Mouse (Mus musculus): ENCODE measurements around the gene Dnttip1. TPM values are rescaled to one million over a fixed set of nuclear protein-coding genes. Genes with fewer than 3 reads are reported as not detected.

The Dnttip1 gene
- polyA plus RNA-seq, 1 experiment from 2014 or later, result 51.0 TPM

DNA sequence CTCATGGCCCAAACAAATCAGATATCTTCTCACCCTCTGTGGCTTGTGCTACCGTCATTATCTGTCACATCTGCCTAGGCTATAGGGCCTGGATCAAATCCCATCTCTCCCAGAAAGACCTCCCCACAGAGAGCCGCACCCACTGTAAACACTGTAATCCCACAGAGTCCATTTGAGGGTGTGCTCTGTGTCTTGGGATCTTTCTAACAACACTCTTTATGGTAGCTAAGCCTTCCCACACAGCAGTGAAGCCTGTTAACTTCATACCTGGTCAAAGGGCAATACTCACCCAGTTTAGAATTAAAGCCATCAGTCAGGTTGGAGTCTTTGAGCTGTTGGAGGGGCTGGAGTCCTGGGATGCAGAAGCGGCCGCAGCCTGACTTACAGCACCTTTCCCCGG lies 14.1 kb upstream of the Dnttip1 start:
- 64% methylated on average over 5 of the region's 5 CpGs for WGBS
- Histone ChIP-seq H3K4me2 (no peak overlapping the region), H3K27ac (no peak overlapping the region), H3K4me3 (no peak overlapping the region), H3K4me1 (replicated peaks) (no peaks in the 10 kb centered on the region), H3K9ac (no peak overlapping the region), H3K9me3 (replicated peaks) (no peaks in the 10 kb centered on the region), H3K36me3 (no peaks in the 10 kb centered on the region), H3K27me3 (no peaks in the 10 kb centered on the region)
- ATAC-seq (replicated peaks; ENCODE audit: insufficient number of reproducible peaks, insufficient read depth, low FRiP score, low read depth), result no peak

DNA sequence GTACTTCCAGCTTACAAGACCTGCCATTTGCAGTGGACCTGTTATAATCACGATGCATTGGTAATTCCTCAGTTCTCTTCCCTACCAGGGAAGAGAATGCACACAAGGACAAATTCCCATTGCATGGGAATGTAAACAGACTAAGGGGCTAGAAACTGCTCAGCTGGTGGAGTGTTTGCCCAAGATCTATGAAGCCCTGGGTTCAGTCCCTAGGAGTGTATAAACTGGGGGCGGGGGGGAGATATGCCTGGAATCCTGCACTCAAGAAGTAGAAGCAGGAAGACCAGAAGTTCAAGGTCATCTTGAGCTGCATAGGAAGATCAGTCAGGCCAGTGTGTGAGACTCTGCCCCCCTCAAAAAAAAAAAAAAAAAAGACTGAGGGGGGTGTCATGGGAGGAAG lies 12.5 kb upstream of the Dnttip1 start:
- Histone ChIP-seq H3K4me1 (replicated peaks) (no peaks in the 10 kb centered on the region), H3K27ac (no peak overlapping the region), H3K36me3 (no peaks in the 10 kb centered on the region), H3K27me3 (no peaks in the 10 kb centered on the region), H3K4me3 (no peak overlapping the region), H3K9ac (no peak overlapping the region), H3K4me2 (no peak overlapping the region), H3K9me3 (replicated peaks) (no peaks in the 10 kb centered on the region)
- 68% methylated on average over 2 of the region's 2 CpGs for WGBS
- ATAC-seq (replicated peaks; ENCODE audit: insufficient number of reproducible peaks, insufficient read depth, low FRiP score, low read depth), result no peak

DNA sequence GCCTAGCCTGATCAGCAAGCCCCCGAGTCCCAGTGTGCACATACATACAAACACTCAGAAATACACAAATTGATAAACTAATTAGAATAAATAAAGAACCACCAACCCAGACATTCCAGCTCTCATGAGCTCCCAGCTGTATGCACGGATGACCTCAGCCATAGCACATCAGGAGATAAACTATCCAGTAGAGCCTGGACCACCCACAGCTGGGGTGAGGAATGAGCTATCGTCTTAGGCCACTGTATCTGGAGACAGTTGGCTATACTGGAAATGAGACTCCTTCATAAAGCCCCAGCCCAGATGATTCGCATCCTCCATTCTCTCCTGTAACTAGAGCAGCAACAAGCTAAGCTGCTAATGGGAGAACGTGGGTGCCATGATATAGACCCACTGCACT lies 10.9 kb upstream of the Dnttip1 start:
- WGBS, result 69% methylated on average over 5 of the region's 5 CpGs

DNA sequence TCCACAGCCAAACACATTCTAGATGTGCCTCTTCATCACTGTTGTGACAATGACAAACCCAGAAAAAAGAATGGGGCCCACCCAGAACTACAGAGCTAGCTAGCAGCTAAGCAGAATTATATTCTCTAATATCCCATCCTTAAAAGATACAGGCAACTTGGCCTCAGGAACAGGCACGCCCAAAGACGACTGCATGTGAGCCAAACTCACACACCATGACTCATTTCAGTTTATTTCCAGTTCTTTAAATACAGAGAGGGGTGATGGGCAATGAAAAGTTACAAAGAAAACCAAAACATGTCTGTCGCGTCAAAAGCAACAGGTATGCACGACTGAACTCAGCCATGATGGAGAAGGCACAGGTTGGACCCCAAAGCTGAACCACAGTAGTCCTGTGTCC lies 10.3 kb upstream of the Dnttip1 start:
- ATAC-seq (replicated peaks; ENCODE audit: insufficient number of reproducible peaks, insufficient read depth, low FRiP score, low read depth), result no peak
- no peaks in the 10 kb centered on the region for H3K36me3 ChIP-seq
- no peaks in the 10 kb centered on the region for H3K4me1 ChIP-seq (replicated peaks)
- no peak overlapping the region for H3K4me2 ChIP-seq
- 80% methylated on average over 5 of the region's 5 CpGs for WGBS
- no peak overlapping the region for H3K9ac ChIP-seq
- H3K4me3 ChIP-seq, result no peak overlapping the region
- H3K27ac ChIP-seq, result no peak overlapping the region
- H3K9me3 ChIP-seq (replicated peaks), result no peaks in the 10 kb centered on the region
- H3K27me3 ChIP-seq, result no peaks in the 10 kb centered on the region

More for the DNA sequence above, 10.9 kb upstream of the Dnttip1 start:
- Histone ChIP-seq H3K9ac (no peak overlapping the region), H3K27ac (no peak overlapping the region), H3K4me3 (no peak overlapping the region), H3K4me2 (no peak overlapping the region), H3K27me3 (no peaks in the 10 kb centered on the region), H3K9me3 (replicated peaks) (no peaks in the 10 kb centered on the region), H3K4me1 (replicated peaks) (no peaks in the 10 kb centered on the region), H3K36me3 (no peaks in the 10 kb centered on the region)
- ATAC-seq (replicated peaks; ENCODE audit: insufficient number of reproducible peaks, insufficient read depth, low FRiP score, low read depth), result no peak

GRCm38 (mm10) chr2:164737377-164738090 lies 8.2 kb upstream of the Dnttip1 start:
- Histone ChIP-seq H3K27ac (no peak overlapping the region), H3K36me3 (no peaks in the 10 kb centered on the region), H3K9ac (no peak overlapping the region), H3K4me3 (no peak overlapping the region), H3K9me3 (replicated peaks) (no peaks in the 10 kb centered on the region), H3K4me2 (no peak overlapping the region), H3K27me3 (no peaks in the 10 kb centered on the region), H3K4me1 (replicated peaks) (no peaks in the 10 kb centered on the region)
- 64% methylated on average over 3 of the region's 3 CpGs for WGBS
- ATAC-seq (replicated peaks; ENCODE audit: insufficient number of reproducible peaks, insufficient read depth, low FRiP score, low read depth), result no peak

GRCm38 (mm10) chr2:164739876-164740275 lies 5.9 kb upstream of the Dnttip1 start:
- no peak for ATAC-seq (replicated peaks; ENCODE audit: insufficient number of reproducible peaks, insufficient read depth, low FRiP score, low read depth)
- no peak overlapping the region for H3K9ac ChIP-seq
- H3K4me1 ChIP-seq (replicated peaks), result peaks cover 2% of the 10 kb centered on the region; the same call in 1 of the 2 replicates
- no peak overlapping the region for H3K4me3 ChIP-seq
- no peaks in the 10 kb centered on the region for H3K9me3 ChIP-seq (replicated peaks)
- no peaks in the 10 kb centered on the region for H3K27me3 ChIP-seq
- H3K4me2 ChIP-seq, result no peak overlapping the region
- no peak overlapping the region for H3K27ac ChIP-seq
- no peaks in the 10 kb centered on the region for H3K36me3 ChIP-seq
- WGBS, result 52% methylated on average over 7 of the region's 7 CpGs

- H3K27me3 ChIP-seq, result no peaks in the 10 kb centered on the region
- H3K4me2 ChIP-seq, result peak overlapping the region; percentile 86
- H3K27ac ChIP-seq, result no peak overlapping the region
- H3K9ac ChIP-seq, result peak overlapping the region; percentile 98
- ATAC-seq (replicated peaks; ENCODE audit: insufficient number of reproducible peaks, insufficient read depth, low FRiP score, low read depth), result no peak
- peak overlapping the region; percentile 98 for H3K4me3 ChIP-seq
- WGBS, result 59% methylated on average over 13 of the region's 13 CpGs
- H3K4me1 ChIP-seq (replicated peaks), result peaks cover 23% of the 10 kb centered on the region
- no peaks in the 10 kb centered on the region for H3K9me3 ChIP-seq (replicated peaks)
- H3K36me3 ChIP-seq, result peaks cover 25% of the 10 kb centered on the region; the same call in 1 of the 2 replicates
These were observed 796 bp upstream of the Dnttip1 start for GRCm38 (mm10) chr2:164744987-164745386.

DNA sequence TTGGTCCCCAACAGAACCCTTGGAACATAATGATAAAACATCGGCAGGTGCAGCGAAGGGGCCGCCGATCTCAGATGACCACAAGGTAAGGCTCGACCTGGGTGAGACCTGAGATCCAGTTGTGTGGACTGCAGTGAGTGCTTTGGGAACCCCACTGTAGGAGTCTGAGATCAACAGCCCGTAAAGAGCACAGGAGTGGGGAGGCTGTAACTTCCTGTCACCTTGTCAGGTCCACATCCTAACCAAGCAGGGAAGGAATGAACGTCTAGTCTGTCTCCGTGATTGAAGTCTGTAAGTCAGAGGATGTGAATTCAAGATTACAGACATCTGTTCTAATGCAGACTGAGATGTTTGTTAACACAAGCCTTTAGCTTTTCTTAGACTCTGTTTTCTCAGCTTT lies 910 bp downstream of the Dnttip1 start:
- Histone ChIP-seq H3K4me1 (replicated peaks) (peaks cover 23% of the 10 kb centered on the region), H3K27me3 (no peaks in the 10 kb centered on the region), H3K4me3 (peak overlapping the region; percentile 98), H3K27ac (no peak overlapping the region), H3K4me2 (peak overlapping the region; percentile 86), H3K9me3 (replicated peaks) (no peaks in the 10 kb centered on the region), H3K36me3 (peaks cover 42% of the 10 kb centered on the region; the same call in 1 of the 2 replicates), H3K9ac (peak overlapping the region; percentile 98)
- no peak for ATAC-seq (replicated peaks; ENCODE audit: insufficient number of reproducible peaks, insufficient read depth, low FRiP score, low read depth)
- WGBS, result 31% methylated on average over 8 of the region's 8 CpGs

DNA sequence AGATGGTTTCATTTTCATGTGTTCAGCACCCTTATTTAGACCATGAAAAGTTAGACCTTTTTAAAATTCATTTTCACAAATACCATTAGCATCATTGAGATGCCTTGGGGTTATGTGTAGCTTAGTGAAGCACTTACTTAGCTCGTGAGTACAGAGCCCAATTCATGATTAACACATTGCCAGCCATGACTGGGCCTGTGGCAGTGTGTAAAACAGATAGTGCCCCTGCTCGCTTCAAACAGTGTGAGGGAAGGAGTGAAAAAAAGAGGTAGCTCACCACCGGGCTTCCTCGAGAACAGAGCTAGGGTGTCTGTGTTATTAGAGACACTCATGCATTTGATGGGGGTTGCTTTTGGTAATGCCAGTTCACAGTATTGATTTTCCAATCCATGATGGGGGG lies 2.4 kb downstream of the Dnttip1 start:
- no peak for ATAC-seq (replicated peaks; ENCODE audit: insufficient number of reproducible peaks, insufficient read depth, low FRiP score, low read depth)
- H3K4me2 ChIP-seq, result no peak overlapping the region
- H3K36me3 ChIP-seq, result peaks cover 52% of the 10 kb centered on the region
- no peaks in the 10 kb centered on the region for H3K9me3 ChIP-seq (replicated peaks)
- WGBS, result 79% methylated on average over 4 of the region's 4 CpGs
- peaks cover 25% of the 10 kb centered on the region for H3K4me1 ChIP-seq (replicated peaks)
- H3K27me3 ChIP-seq, result no peaks in the 10 kb centered on the region
- H3K9ac ChIP-seq, result no peak overlapping the region
- H3K4me3 ChIP-seq, result no peak overlapping the region
- no peak overlapping the region for H3K27ac ChIP-seq

DNA sequence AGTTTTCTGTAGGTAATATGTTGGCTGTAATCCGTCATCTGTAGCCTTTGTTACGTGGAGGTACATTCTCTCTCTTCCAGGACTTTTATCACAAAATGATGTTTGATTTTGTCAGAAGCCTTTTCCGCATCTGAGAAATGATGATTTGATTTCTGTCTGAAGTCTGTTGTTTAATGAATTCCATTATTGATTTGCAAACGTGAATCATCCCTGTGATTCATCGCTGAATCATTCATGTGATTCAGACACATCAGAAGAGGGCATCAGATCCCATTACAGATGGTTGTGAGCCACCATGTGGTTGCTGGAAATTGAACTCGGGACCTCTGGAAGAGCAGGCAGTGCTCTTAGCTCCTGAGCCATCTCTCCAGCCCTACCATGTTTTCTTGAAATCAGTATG lies 3.2 kb downstream of the Dnttip1 start:
- Histone ChIP-seq H3K27ac (no peak overlapping the region), H3K9me3 (replicated peaks) (no peaks in the 10 kb centered on the region), H3K27me3 (no peaks in the 10 kb centered on the region), H3K36me3 (peaks cover 58% of the 10 kb centered on the region), H3K4me1 (replicated peaks) (peaks cover 30% of the 10 kb centered on the region), H3K9ac (no peak overlapping the region), H3K4me3 (no peak overlapping the region), H3K4me2 (no peak overlapping the region)
- no peak for ATAC-seq (replicated peaks; ENCODE audit: insufficient number of reproducible peaks, insufficient read depth, low FRiP score, low read depth)
- WGBS, result 88% methylated on average over 6 of the region's 6 CpGs

DNA sequence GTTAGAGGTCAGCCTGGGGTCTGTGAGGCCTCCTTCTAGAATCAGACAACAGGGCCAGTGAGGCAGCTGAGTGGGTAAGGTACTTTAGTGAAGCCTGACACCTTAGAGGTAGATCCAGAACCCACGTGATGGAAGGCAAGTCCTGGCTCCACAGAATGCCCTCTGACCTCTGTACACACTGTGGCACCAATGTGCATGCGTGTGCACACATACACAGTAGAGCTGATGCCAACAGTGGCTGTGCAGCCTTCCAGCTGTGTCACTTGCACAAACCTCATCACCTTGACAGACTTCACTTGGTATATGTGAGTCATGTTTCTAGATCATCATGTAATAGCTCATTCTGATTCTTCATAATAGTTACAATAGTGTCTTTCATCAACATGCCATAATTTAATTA lies 6.7 kb downstream of the Dnttip1 start:
- H3K9ac ChIP-seq, result no peak overlapping the region
- peaks cover 33% of the 10 kb centered on the region for H3K4me1 ChIP-seq (replicated peaks)
- no peak overlapping the region for H3K4me3 ChIP-seq
- no peak overlapping the region for H3K4me2 ChIP-seq
- no peak for ATAC-seq (replicated peaks; ENCODE audit: insufficient number of reproducible peaks, insufficient read depth, low FRiP score, low read depth)
- H3K27me3 ChIP-seq, result no peaks in the 10 kb centered on the region
- 93% methylated on average over 2 of the region's 2 CpGs for WGBS
- H3K9me3 ChIP-seq (replicated peaks), result no peaks in the 10 kb centered on the region
- no peak overlapping the region for H3K27ac ChIP-seq
- H3K36me3 ChIP-seq, result peaks cover 91% of the 10 kb centered on the region

DNA sequence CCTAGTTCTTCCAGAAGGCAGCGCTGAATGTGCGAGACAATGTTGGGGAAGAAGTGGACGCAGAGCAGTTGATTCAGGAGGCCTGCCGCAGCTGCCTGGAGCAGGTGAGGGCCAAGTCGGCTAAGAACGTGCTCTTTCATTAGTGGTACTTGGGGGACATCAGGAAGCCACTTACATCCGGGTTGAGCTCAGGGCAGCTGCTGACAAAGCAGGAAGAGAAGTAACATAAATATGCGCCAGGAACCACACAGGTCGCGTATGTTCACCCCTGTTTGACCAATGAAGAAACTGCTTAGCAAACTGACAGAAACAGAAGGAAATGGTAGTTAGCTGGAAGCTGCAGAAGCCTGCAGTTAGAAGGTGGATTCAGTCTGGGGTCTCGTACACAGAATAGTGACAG lies 8.3 kb downstream of the Dnttip1 start:
- Histone ChIP-seq H3K27ac (peak overlapping the region; percentile 87), H3K4me2 (no peak overlapping the region), H3K4me1 (replicated peaks) (peaks cover 29% of the 10 kb centered on the region), H3K9me3 (replicated peaks) (no peaks in the 10 kb centered on the region), H3K36me3 (peaks cover 92% of the 10 kb centered on the region), H3K9ac (no peak overlapping the region), H3K4me3 (no peak overlapping the region), H3K27me3 (no peaks in the 10 kb centered on the region)
- no peak for ATAC-seq (replicated peaks; ENCODE audit: insufficient number of reproducible peaks, insufficient read depth, low FRiP score, low read depth)
- 75% methylated on average over 11 of the region's 11 CpGs for WGBS
